Mouse (Mus musculus) MEL (cell line): ENCODE data around the gene Atf7.

Experiments used
- CTCF ChIP-seq, 3 experiments: IDR thresholded peaks in 2 of 3; conservative IDR thresholded peaks in 1 of 3; 2 replicates each; pipeline ENCODE4 v1.5.1; 2011 to 2012; ENCODE audit warnings: low read length in 3 of 3, low read depth in 2 of 3, mild to moderate bottlenecking in 2 of 3, improper control_type of control experiment in 1 of 3, inconsistent platforms in 1 of 3, mixed read lengths in 1 of 3, moderate library complexity in 1 of 3; ENCODE audit not compliant: control insufficient read depth in 1 of 3, insufficient read depth in 1 of 3, poor library complexity in 1 of 3, severe bottlenecking in 1 of 3
- EP300 ChIP-seq, 2 experiments: IDR thresholded peaks; 2 replicates each; pipeline ENCODE4 v1.6.1; 2011; ENCODE audit warnings: improper control_type of control experiment in 2 of 2, low read length in 2 of 2, low read depth in 1 of 2, mild to moderate bottlenecking in 1 of 2
- GATA1 ChIP-seq: IDR thresholded peaks from 2 replicates; pipeline ENCODE4 v1.6.1; 2011; ENCODE audit warnings: low read depth, low read length, improper control_type of control experiment
- HCFC1 ChIP-seq: IDR thresholded peaks from 2 replicates; pipeline ENCODE4 v1.6.1; 2012; ENCODE audit warnings: low read depth, mild to moderate bottlenecking, inconsistent platforms, low read length, improper control_type of control experiment, moderate library complexity
- MEF2A ChIP-seq: IDR thresholded peaks from 2 replicates; pipeline ENCODE4 v1.6.1; 2014; ENCODE audit warnings: low read depth, mild to moderate bottlenecking, inconsistent platforms, low read length, improper control_type of control experiment; ENCODE audit not compliant: poor library complexity, insufficient replicate concordance, severe bottlenecking; ENCODE audit errors: extremely low read depth
- POLR2A ChIP-seq, 2 experiments: IDR thresholded peaks; 2 replicates each; pipeline ENCODE4 v1.6.1; 2011 to 2012; ENCODE audit warnings: low read length in 2 of 2, mild to moderate bottlenecking in 2 of 2, control low read depth in 1 of 2, improper control_type of control experiment in 1 of 2, low read depth in 1 of 2, moderate library complexity in 1 of 2; ENCODE audit not compliant: control insufficient read depth in 1 of 2, insufficient read depth in 1 of 2, poor library complexity in 1 of 2
- TBP ChIP-seq: IDR thresholded peaks from 2 replicates; pipeline ENCODE4 v1.8.0; 2011; ENCODE audit warnings: low read depth, low read length, improper control_type of control experiment

DNA sequence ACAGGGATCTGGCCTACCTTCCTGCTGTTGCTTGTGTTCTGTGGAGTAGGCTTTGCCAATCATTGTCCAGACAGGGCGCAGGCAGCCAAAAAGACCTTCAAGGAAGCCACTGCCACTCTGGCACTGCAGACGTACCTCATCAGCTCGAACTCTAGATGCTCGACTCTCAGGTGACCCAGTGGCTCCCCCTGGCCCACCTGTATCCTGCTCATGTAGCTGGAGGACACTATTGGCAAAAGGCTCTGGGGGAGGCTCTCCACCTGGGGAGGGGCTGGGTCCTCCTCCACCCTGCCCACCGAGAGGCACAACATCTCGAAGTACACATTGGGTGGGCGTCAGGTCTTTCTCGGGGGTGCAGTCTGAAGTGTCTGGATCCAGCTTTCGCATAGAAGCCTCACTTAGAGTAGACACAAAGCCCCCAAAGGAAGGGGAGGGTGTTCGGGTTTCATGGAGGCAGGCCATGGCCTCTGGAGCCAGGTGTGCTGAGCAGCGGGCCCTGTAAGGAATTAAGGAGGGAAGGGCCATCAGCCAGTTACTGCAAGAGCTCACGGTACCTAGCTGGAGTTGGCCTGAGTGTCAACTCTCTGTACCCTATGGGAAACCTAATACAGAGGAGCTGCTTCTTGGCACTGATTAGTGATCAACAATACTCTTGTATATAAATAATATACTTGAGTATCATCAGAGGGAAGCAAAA, 120.0 kb downstream of the Atf7 start:
- TF ChIP-seq MEF2A (no peak), EP300 (IDR thresholded peaks at IDR 0.05; ENCODE audit: low read depth in 1 of 2, low read length in 2 of 2) (no peak), CTCF (IDR thresholded peaks at IDR 0.05 in 2 of 3, conservative IDR thresholded peaks at IDR 0.05 in 1 of 3; ENCODE audit: control insufficient read depth in 1 of 3, insufficient read depth in 1 of 3, low read depth in 2 of 3, low read length in 3 of 3, poor library complexity in 1 of 3, severe bottlenecking in 1 of 3) (no peak), TBP (no peak), HCFC1 (no peak), POLR2A (IDR thresholded peaks at IDR 0.05; ENCODE audit: control insufficient read depth in 1 of 2, insufficient read depth in 1 of 2, low read depth in 1 of 2, low read length in 2 of 2, poor library complexity in 1 of 2) (peak in 1 of 2 experiments; percentile 37; a peak in 1 of 4 replicates), GATA1 (no peak)
